21 mouse cellular contexts compared by ENCODE assay signal in genomic region chr8:110319586-110319985, GRCm38 (mm10). TPM values are rescaled to one million over a fixed set of nuclear protein-coding genes. Genes with fewer than 3 reads are reported as not detected.
DNase-seq lines count a peak whose midpoint lies in the region; ATAC-seq and TF ChIP-seq lines count a peak whose summit lies in the region.
"Had no signal": no experiment of that assay in that cellular context is flagged by ENCODE, and none has a peak within 500 bp of the region (broad histone marks: within the 10 kb centered on the region; RNA-seq: fewer than 3 reads in every experiment).

No protein-coding gene starts in this region.

- 0 out of 2 replicates have a peak, but pooled peaks have one; percentile 20 for ATAC-seq in cerebellum, adult (ENCODE audit: insufficient number of reproducible peaks, low FRiP score, low TSS enrichment)
- no peak for ATAC-seq in lung, postnatal 0 days
- no peak for ATAC-seq in megakaryocyte progenitor cell, adult 5-6 weeks (replicated peaks; ENCODE audit: poor library complexity)
- ATAC-seq: intestine, embryonic 16.5 days; Patski had no signal

- no peak overlapping the region for H3K4me3 ChIP-seq in lung, postnatal 0 days (ENCODE audit: low read depth, low read length)
- H3K4me3 ChIP-seq: hindbrain, embryonic 15.5 days; liver, embryonic 15.5 days had no signal

- no peak overlapping the region for H3K27ac ChIP-seq in lung, postnatal 0 days (ENCODE audit: low read length)
- H3K27ac ChIP-seq: hindbrain, embryonic 15.5 days; liver, embryonic 15.5 days had no signal

- no peak overlapping the region for H3K9ac ChIP-seq in lung, postnatal 0 days (replicated peaks; ENCODE audit: low read depth)
- H3K9ac ChIP-seq: hindbrain, embryonic 15.5 days; liver, embryonic 15.5 days had no signal

- TF ChIP-seq CTCF in lung, postnatal 0 days (IDR thresholded peaks at IDR 0.05): no peak

- intact Hi-C loops in left cerebral cortex, postnatal 25 days (cut with DNase I): no loop called here

- no peaks in the 10 kb centered on the region for H3K27me3 ChIP-seq in lung, postnatal 0 days (replicated peaks; ENCODE audit: insufficient read depth, low read length)
- H3K27me3 ChIP-seq: hindbrain, embryonic 15.5 days; liver, embryonic 15.5 days; Patski had no signal

- H3K4me1 ChIP-seq in lung, postnatal 0 days (ENCODE audit: insufficient read depth, low read depth, low read length): no peaks in the 10 kb centered on the region
- H3K4me1 ChIP-seq: liver, embryonic 15.5 days had no signal

- H3K4me2 ChIP-seq in lung, postnatal 0 days (replicated peaks; ENCODE audit: low read depth, low read length): no peak overlapping the region
- H3K4me2 ChIP-seq: heart, embryonic 11.5 days; hindbrain, embryonic 15.5 days; liver, embryonic 15.5 days had no signal

- 62% methylated on average over 4 of the region's 4 CpGs for WGBS in lung, postnatal 0 days

- no peak for DNase-seq in cerebellum, postnatal 4 days (ENCODE audit: low spot score in 2 of 2)
- DNase-seq in lung, postnatal 0 days (ENCODE audit: low spot score): peak; percentile 46
- DNase-seq in lung, postnatal 14 days: no peak
- peak; percentile 17 for DNase-seq in cerebellum, adult 11 months
- peak; percentile 29 to 42 for DNase-seq in cerebellum, postnatal 10 days
- no peak for DNase-seq in left cerebral cortex, postnatal 25 days (ENCODE audit: low spot score in 2 of 2)
- DNase-seq: adrenal gland, postnatal 25 days; embryo, embryonic 11 days; heart, postnatal 10 days; kidney, postnatal 36 days; thymus, adult 18-20 months had no signal

- TF ChIP-seq EP300 in lung, postnatal 0 days (IDR thresholded peaks at IDR 0.05): no peak

- no peaks in the 10 kb centered on the region for H3K36me3 ChIP-seq in lung, postnatal 0 days (ENCODE audit: insufficient read depth, low read length)
- H3K36me3 ChIP-seq: hindbrain, embryonic 15.5 days; liver, embryonic 15.5 days had no signal

- H3K9me3 ChIP-seq in lung, postnatal 0 days (ENCODE audit: low read length): no peaks in the 10 kb centered on the region
- H3K9me3 ChIP-seq: hindbrain, embryonic 15.5 days; liver, embryonic 15.5 days had no signal

RNA-seq across cellular contexts. Expression of gene Hydin, which starts 52.8 kb away (rescaled TPM):
- 0.96 and 0.97 TPM in 2 replicates for polyA plus RNA-seq in lung, postnatal 0 days (2015; fragmentation: Nextera tagmentation; extraction: Ambion mirVana)
- not detected in 2 replicates for total RNA-seq in megakaryocyte progenitor cell, adult 5-6 weeks (2015)
- not detected in 2 replicates for total RNA-seq in megakaryocyte progenitor cell, adult 5-6 weeks (2017)
- under 1 TPM; 0.39 to 0.41 TPM for total RNA-seq in left cerebral cortex, postnatal 25 days (2021)
- total RNA-seq: granulocyte monocyte progenitor cell, adult 5-6 weeks; megakaryocyte-erythroid progenitor cell, adult 5-6 weeks had no signal
- polyA plus RNA-seq: kidney, embryonic 14.5 days had no signal

Comparison
In these comparisons a context has a peak if more than half of its experiments do, and no peak if none do; other contexts are left out.
1. DNase-seq: peak in lung, postnatal 0 days (single experiment), cerebellum, adult 11 months (single experiment) and cerebellum, postnatal 10 days (2 of 2); none in cerebellum, postnatal 4 days (0 of 2), lung, postnatal 14 days (single experiment) and left cerebral cortex, postnatal 25 days (0 of 2).